Mouse (Mus musculus) liver, postnatal 0 days (tissue): ENCODE data around the gene Tppp.
"Not testable (repeated sequence)": the region's sequence is repeated elsewhere in the genome, so short reads cannot be mapped to it uniquely, and the experiment has no call there.

Source experiments
- CTCF ChIP-seq: sonication (generic); IDR thresholded peaks from 2 replicates; pipeline ENCODE4 v1.5.1; 2016; ENCODE audit warnings: antibody characterized with exemption, low read depth
- EP300 ChIP-seq: IDR thresholded peaks from 2 replicates; pipeline ENCODE4 v1.6.1; 2016; ENCODE audit warnings: antibody characterized with exemption, low read depth, mild to moderate bottlenecking

DNA sequence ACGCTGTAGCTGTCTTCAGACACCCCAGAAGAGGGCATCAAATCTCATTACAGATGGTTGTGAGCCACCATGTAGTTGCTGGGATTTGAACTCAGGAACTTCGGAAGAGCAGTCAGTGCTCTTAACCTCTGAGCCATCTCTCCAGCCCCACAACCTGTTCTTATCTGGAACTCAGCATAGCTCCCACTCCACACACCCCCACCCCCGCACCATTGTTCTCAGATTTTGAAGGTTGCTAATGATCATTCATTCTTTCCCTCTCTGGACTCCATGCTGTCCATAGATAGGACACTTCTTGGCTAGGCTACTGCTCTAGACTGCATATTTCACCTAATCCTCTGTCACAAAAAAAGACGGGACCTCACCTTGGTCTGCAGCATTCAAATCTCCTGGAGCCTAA is 2.3 kb upstream of the Tppp start:
- TF ChIP-seq CTCF, EP300: not testable (repeated sequence)
